Mouse (Mus musculus) myocyte (in vitro differentiated cells): ENCODE data around the gene Dlgap1. TPM values are rescaled to one million over a fixed set of nuclear protein-coding genes. Genes with fewer than 3 reads are reported as not detected.

Source experiments
- H3K27me3 ChIP-seq: one replicate; pipeline ENCODE4 v1.6.1; 2011; ENCODE audit not compliant: control insufficient read depth, insufficient read depth, insufficient read length
- H3K36me3 ChIP-seq: one replicate; pipeline ENCODE4 v1.6.1; 2011; ENCODE audit not compliant: control insufficient read depth, insufficient read depth
- H3K4me2 ChIP-seq: one replicate; pipeline ENCODE4 v1.6.1; 2011; ENCODE audit warnings: low read depth, control low read depth
- H3K4me3 ChIP-seq: one replicate; pipeline ENCODE4 v1.5.1; 2011; ENCODE audit warnings: mild to moderate bottlenecking, control low read depth, moderate library complexity
- H3K79me2 ChIP-seq: one replicate; pipeline ENCODE4 v1.6.1; 2011; ENCODE audit not compliant: control insufficient read depth, insufficient read depth
- H3ac ChIP-seq: one replicate; pipeline ENCODE4 v1.6.1; 2011; ENCODE audit not compliant: control insufficient read depth, insufficient read length
- CEBPB ChIP-seq: IDR thresholded peaks from 2 replicates; pipeline ENCODE4 v1.6.1; 2011; ENCODE audit warnings: mild to moderate bottlenecking, moderate library complexity; ENCODE audit not compliant: poor library complexity, insufficient read depth, severe bottlenecking
- E2F4 ChIP-seq: IDR thresholded peaks from one replicate; pipeline ENCODE4 v1.6.1; 2011; ENCODE audit warnings: mild to moderate bottlenecking, control low read depth, moderate library complexity; ENCODE audit not compliant: insufficient read depth
- MAX ChIP-seq: IDR thresholded peaks from one replicate; pipeline ENCODE4 v1.6.1; 2011; ENCODE audit warnings: low read depth, mild to moderate bottlenecking, control low read depth
- MYOD1 ChIP-seq, 3 experiments: IDR thresholded peaks; one replicate each; pipeline ENCODE4 v1.6.1; 2011; ENCODE audit warnings: control low read depth in 2 of 3, low read depth in 2 of 3, mild to moderate bottlenecking in 2 of 3, moderate library complexity in 1 of 3; ENCODE audit not compliant: insufficient read length in 2 of 3, control insufficient read depth in 1 of 3
- MYOG ChIP-seq, 3 experiments: IDR thresholded peaks; one replicate each; pipeline ENCODE4 v1.6.1; 2011; ENCODE audit warnings: control low read depth in 2 of 3, low read depth in 2 of 3, mild to moderate bottlenecking in 2 of 3; ENCODE audit not compliant: insufficient read length in 2 of 3, control insufficient read depth in 1 of 3, insufficient read depth in 1 of 3
- POLR2A ChIP-seq: IDR thresholded peaks from one replicate; pipeline ENCODE4 v1.6.1; 2011; ENCODE audit warnings: low read depth, mild to moderate bottlenecking, control low read depth, moderate library complexity; ENCODE audit not compliant: insufficient read length
- POLR2AphosphoS2 ChIP-seq: IDR thresholded peaks from one replicate; pipeline ENCODE4 v1.6.1; 2011; ENCODE audit warnings: low read depth, control low read depth; ENCODE audit not compliant: insufficient read length
- REST ChIP-seq: IDR thresholded peaks from one replicate; pipeline ENCODE4 v1.6.1; 2011; ENCODE audit warnings: mild to moderate bottlenecking, control low read depth, moderate library complexity; ENCODE audit not compliant: insufficient read depth, insufficient read length
- SRF ChIP-seq: IDR thresholded peaks from one replicate; pipeline ENCODE4 v1.6.1; 2011; ENCODE audit warnings: low read depth; ENCODE audit not compliant: control insufficient read depth, insufficient read length
- TCF12 ChIP-seq: IDR thresholded peaks from one replicate; pipeline ENCODE4 v1.6.1; 2011; ENCODE audit warnings: mild to moderate bottlenecking, control low read depth; ENCODE audit not compliant: poor library complexity, insufficient read depth, severe bottlenecking
- TCF3 ChIP-seq: IDR thresholded peaks from one replicate; pipeline ENCODE4 v1.6.1; 2011; ENCODE audit warnings: low read depth, control low read depth; ENCODE audit not compliant: insufficient read length
- USF1 ChIP-seq: IDR thresholded peaks from one replicate; pipeline ENCODE4 v1.6.1; 2011; ENCODE audit warnings: low read depth, mild to moderate bottlenecking, control low read depth, moderate library complexity
- polyA plus RNA-seq: library from polyadenylated mRNA; unstranded; fragments of >200 nt; fragmentation: generic; extraction: Trizol; gene quantifications from one replicate; pipeline ENCODE4 v1.2.1, GENCODE M21; 2012; ENCODE audit warnings: missing spikeins

The Dlgap1 gene
- polyA plus RNA-seq, 1 experiment: 0.31 TPM

GRCm38 (mm10) chr17:70072066-70072465 is 103.2 kb downstream of the Dlgap1 start:
- Histone ChIP-seq H3ac (no peak overlapping the region), H3K79me2 (no peaks in the 10 kb centered on the region), H3K4me3 (no peak overlapping the region), H3K36me3 (no peaks in the 10 kb centered on the region), H3K4me2 (no peak overlapping the region), H3K27me3 (no peaks in the 10 kb centered on the region)
- TF ChIP-seq TCF12: no peak
- no peak for TF ChIP-seq MYOD1 (IDR thresholded peaks at IDR 0.05; ENCODE audit: control insufficient read depth in 1 of 3, insufficient read length in 2 of 3, low read depth in 2 of 3)
- TF ChIP-seq CEBPB: no peak
- no peak for TF ChIP-seq MAX
- TF ChIP-seq SRF: no peak

- TF ChIP-seq TCF12 (no peak), CEBPB (no peak), TCF3 (no peak), POLR2A (no peak), REST (no peak), MYOD1 (IDR thresholded peaks at IDR 0.05; ENCODE audit: control insufficient read depth in 1 of 3, insufficient read length in 2 of 3, low read depth in 2 of 3) (no peak), POLR2AphosphoS2 (no peak), SRF (no peak), USF1 (no peak), MAX (no peak), E2F4 (no peak), MYOG (IDR thresholded peaks at IDR 0.05; ENCODE audit: control insufficient read depth in 1 of 3, insufficient read depth in 1 of 3, insufficient read length in 2 of 3, low read depth in 2 of 3) (no peak)
- Histone ChIP-seq H3K4me2 (no peak overlapping the region), H3K27me3 (no peaks in the 10 kb centered on the region), H3ac (no peak overlapping the region), H3K36me3 (no peaks in the 10 kb centered on the region), H3K4me3 (no peak overlapping the region), H3K79me2 (no peaks in the 10 kb centered on the region)
These were observed 119.3 kb downstream of the Dlgap1 start for GRCm38 (mm10) chr17:70088220-70088619.

GRCm38 (mm10) chr17:70090737-70091136 is 121.9 kb downstream of the Dlgap1 start:
- no peaks in the 10 kb centered on the region for H3K36me3 ChIP-seq
- no peaks in the 10 kb centered on the region for H3K79me2 ChIP-seq
- H3K4me3 ChIP-seq: no peak overlapping the region
- no peaks in the 10 kb centered on the region for H3K27me3 ChIP-seq
- no peak overlapping the region for H3K4me2 ChIP-seq
- TF ChIP-seq MAX (no peak), CEBPB (no peak), SRF (no peak), POLR2AphosphoS2 (no peak), TCF3 (no peak), MYOG (IDR thresholded peaks at IDR 0.05; ENCODE audit: control insufficient read depth in 1 of 3, insufficient read depth in 1 of 3, insufficient read length in 2 of 3, low read depth in 2 of 3) (no peak), TCF12 (no peak), MYOD1 (IDR thresholded peaks at IDR 0.05; ENCODE audit: control insufficient read depth in 1 of 3, insufficient read length in 2 of 3, low read depth in 2 of 3) (no peak)
- no peak overlapping the region for H3ac ChIP-seq

- no peak overlapping the region for H3K4me2 ChIP-seq
- no peaks in the 10 kb centered on the region for H3K79me2 ChIP-seq
- H3K4me3 ChIP-seq: no peak overlapping the region
- no peaks in the 10 kb centered on the region for H3K27me3 ChIP-seq
- H3ac ChIP-seq: no peak overlapping the region
- TF ChIP-seq E2F4: no peak
- no peak for TF ChIP-seq USF1
- no peak for TF ChIP-seq POLR2AphosphoS2
- no peak for TF ChIP-seq TCF12
- TF ChIP-seq MAX: no peak
- no peak for TF ChIP-seq SRF
- no peak for TF ChIP-seq TCF3
- TF ChIP-seq MYOG (IDR thresholded peaks at IDR 0.05; ENCODE audit: control insufficient read depth in 1 of 3, insufficient read depth in 1 of 3, insufficient read length in 2 of 3, low read depth in 2 of 3): no peak
- TF ChIP-seq REST: no peak
- TF ChIP-seq MYOD1 (IDR thresholded peaks at IDR 0.05; ENCODE audit: control insufficient read depth in 1 of 3, insufficient read length in 2 of 3, low read depth in 2 of 3): no peak
- TF ChIP-seq CEBPB: no peak
- no peak for TF ChIP-seq POLR2A
- no peaks in the 10 kb centered on the region for H3K36me3 ChIP-seq
These were observed 160.3 kb downstream of the Dlgap1 start for GRCm38 (mm10) chr17:70129151-70129550.

GRCm38 (mm10) chr17:70169831-70170230 is 201.0 kb downstream of the Dlgap1 start:
- Histone ChIP-seq H3K36me3 (no peaks in the 10 kb centered on the region), H3K79me2 (no peaks in the 10 kb centered on the region), H3K4me3 (no peak overlapping the region), H3K4me2 (no peak overlapping the region), H3ac (no peak overlapping the region), H3K27me3 (no peaks in the 10 kb centered on the region)
- TF ChIP-seq REST: no peak
- TF ChIP-seq USF1: no peak
